Mouse (Mus musculus) telencephalon, adult 2 months (tissue): ENCODE measurements around the gene Olfr1453.
"Not testable (repeated sequence)": the region's sequence is repeated elsewhere in the genome, so short reads cannot be mapped to it uniquely, and the experiment has no call there.

ENCODE experiments used
- DNase-seq: peaks from one replicate; pipeline ENCODE4 v3.0.0-alpha.2; 2011; ENCODE audit warnings: low read depth, low spot score

The Olfr1453 gene

DNA sequence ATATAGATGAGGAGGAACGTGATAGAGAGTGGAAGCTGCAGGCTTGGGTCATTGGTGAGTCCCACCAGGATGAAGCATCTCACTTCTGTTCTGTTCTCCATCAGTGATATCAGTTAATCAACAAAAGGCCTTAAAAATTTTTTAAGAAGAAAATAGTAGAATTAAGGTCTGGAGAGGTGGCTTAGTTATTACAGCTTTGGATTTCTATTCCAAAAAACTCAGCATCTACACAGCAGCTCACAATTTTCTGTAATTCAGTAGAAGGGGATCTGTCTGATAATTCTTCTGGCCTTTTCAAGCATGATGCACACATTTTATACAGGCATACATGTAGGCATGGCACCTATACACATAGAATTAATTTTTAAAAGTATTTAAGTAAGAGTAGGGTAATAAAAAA lies at the start of gene Olfr1453:
Gene Olfr1453, minus strand, starts transcription at position 101 of the 400 bp plus-strand sequence.
- DNase-seq = no peak

DNA sequence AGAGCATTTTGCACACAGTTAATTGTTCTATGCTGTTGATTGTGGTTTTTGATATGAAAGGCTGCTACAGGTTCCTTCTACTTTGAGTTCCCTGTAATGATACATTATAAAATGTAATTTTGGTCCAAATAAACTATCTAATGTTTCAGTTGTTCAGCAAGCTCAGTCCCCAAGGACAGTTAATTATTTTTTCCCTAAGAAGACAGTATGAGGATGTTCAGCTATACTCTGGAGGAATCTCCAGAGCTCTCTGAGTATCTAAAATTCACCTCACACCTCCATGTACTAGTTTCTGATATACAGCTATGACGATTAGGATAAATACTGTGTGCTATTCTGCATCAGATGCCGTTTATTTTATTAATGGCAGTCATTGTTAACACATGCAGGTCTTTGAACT lies 32.2 kb upstream of the Olfr1453 start, which contains the start of gene Olfr1454:
Gene Olfr1454, plus strand, starts transcription at position 301 of the 400 bp plus-strand sequence.
- DNase-seq = no peak

DNA sequence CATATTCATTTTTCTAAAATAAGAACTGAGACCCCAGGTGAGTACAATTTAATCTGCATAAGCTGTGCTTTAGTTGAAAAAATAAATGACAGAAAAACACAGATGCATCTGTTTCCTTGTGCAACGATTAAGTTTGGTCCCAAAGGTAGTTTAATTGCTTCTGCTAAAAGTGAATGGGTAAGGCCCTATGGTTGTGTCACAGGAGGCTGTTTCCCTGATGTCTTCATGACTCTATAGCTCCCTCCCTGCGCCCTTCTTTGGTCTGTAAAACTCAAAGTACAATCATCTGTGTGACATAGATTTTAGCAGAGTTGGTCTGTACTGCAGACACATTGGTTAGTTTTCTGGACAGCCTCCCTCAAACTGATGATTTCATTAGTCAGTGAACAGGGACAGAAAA lies 33.4 kb downstream of the Olfr1453 start, which contains the start of gene Olfr1451:
Gene Olfr1451, plus strand, starts transcription at position 301 of the 400 bp plus-strand sequence.
- no peak for DNase-seq

DNA sequence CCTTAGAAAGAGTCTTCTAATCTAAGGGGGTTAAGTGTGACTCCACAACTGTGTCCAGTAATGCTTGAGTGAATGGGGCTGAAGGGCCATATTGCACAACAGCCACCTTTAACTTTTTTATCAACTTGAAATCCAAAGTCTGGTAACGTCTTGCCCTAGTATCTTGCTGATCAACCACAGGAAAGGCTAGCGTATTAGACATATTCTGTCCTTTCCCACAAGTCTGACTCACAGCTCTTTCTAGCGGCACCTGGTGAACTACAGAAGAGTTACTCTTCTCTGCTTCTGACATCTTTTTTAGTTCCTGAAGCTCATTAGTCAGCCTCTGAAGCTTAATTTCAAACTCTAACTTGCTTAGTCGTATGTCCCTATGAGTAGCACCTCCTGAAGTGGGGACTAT lies 35.8 kb downstream of the Olfr1453 start:
- not testable (repeated sequence) for DNase-seq
